Mouse (Mus musculus): Measurements from ENCODE around the gene Onecut3.

Onecut3 gene

DNA sequence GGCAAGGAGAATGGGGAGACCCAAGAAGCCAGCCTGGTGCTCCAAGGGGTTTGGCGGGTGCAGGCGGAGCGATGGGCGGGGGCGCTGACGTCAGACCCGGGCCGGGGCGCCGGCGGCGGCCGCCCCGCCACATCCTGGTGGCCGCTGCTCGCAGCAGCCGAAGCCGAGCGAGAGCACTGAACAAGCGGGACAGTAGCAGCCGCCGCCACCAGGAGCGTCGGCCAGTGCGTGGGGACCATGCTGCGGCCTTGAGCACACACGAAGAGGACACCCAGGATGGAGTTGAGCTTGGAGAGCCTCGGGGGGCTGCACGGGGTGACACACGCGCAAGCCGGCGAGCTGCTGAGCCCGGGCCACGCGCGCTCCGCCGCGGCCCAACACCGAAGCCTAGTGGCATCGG, at the start of gene Onecut3:
Gene Onecut3, plus strand, starts transcription at position 104 of the 400 bp plus-strand sequence.
- DNase-seq: peak; percentile 66

DNA sequence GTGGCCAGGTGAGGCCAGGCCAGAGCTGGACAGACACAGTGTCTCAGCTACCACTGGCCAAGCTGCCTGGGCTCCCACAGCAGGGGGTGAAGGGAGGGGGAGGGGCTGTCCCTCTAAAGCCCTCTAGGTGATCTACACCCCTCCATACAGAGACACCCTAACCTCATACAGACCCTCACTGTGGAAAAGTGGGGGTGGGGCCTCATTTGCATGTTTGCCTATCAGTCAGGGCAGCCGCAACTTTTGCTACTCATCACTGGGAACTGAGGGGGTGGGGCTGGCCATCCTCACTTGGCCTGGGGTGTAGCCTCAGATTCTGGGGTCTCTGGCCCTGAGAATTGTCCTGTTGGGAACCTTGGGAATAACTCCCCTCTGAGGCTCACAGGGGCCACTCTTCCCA, 49.6 kb upstream of the Onecut3 start:
- no peak for DNase-seq

DNA sequence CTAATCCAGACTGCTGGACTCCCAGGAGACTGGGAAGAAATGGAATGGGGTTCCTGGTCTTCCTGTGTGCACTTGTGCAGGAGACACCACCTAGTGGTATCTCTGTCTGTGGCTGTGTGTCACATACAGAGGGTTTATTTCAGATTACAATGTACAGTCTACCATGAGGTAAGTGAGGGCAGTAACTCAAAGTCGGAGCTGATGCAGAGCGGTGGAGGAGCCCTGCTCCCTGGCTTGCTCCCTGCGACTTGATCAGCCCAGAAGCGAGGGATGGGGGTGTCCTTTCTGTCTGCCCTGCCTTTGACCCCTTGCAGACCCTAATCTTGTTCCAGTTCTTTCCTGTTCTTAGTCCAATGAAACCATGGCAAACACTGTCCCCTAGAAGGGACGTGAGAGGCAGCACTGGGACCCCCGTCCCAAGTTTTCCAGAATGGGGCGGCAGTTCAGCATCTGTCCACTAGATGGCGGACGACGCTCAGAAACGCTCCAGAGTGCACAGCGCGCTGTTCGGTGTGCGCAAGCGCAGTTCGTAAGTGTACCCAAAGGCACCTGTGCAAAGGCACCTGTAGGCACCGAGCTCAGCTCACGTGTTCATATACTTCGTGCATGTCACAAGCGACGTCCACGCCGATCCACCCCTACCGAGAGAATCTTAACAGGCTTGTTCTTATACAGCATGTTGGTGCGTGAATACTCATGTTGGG, 48.6 kb upstream of the Onecut3 start:
- DNase-seq: peak; percentile 81

- no peak for DNase-seq
Observed at GRCm38 (mm10) chr10:80450599-80450998, 44.0 kb upstream of the Onecut3 start.

- DNase-seq: no peak
Observed at GRCm38 (mm10) chr10:80453601-80454000, 41.0 kb upstream of the Onecut3 start.

- DNase-seq: no peak
Observed at GRCm38 (mm10) chr10:80454781-80455180, 39.9 kb upstream of the Onecut3 start.

DNA sequence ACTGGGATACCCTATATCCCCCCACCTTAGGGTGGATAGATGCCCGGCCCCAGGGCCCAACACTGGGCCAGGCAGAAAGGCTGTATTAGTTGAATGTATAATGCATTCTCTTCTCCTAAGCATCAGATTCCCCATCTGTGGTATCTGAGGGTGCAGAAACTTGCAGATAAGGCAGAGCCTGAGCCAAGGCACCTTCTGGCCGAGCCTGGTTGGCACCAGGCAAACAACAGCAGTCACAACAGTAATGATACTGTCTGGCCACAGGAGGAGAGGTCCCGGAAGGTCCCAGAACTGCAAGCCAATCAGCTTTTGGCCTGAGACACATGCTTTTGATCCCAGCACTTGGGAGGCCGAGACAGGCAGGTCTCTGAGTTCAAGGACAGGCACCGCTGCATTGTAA, 38.9 kb upstream of the Onecut3 start:
- DNase-seq: no peak

DNA sequence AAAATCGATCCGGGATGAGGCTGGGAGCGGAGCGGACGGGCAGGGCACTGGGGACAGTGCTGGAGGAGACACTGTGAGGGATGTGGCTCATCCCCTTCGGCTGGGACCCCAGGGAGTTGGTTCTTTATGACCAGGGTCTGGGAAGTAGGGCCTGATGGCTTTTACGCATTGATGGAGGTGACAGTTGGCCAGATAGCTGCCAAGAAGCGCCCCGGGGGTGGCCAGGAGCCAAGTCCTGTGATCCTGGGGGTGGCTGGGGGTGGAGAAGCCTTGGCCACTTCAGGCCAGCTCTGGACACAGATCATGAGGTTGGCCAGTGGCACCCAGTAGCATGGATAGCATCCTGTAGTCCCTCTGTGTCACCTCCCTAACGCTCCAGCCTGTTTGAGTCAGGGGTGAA, 35.4 kb upstream of the Onecut3 start:
- no peak for DNase-seq

GRCm38 (mm10) chr10:80459671-80460070, 35.0 kb upstream of the Onecut3 start:
- DNase-seq: no peak

DNA sequence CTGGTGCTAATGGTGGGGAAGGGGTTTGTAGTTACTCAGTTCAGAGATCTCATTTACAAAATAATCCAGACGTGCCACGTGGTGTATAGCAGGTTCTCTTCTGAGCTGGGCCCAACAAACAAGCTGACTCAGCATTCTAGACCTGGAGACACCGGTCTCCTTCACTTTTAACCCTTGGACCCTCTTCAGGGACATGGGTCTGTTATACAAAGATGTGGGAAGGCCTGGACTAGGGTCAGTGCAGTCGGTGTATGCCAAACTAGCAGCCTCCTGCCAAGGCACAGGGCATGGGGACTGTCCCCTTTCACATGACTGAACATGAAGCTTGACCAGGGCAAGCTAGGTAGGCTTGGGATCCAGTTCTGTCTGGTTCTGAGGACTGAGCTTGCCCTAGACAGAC, 34.3 kb upstream of the Onecut3 start:
- no peak for DNase-seq

DNA sequence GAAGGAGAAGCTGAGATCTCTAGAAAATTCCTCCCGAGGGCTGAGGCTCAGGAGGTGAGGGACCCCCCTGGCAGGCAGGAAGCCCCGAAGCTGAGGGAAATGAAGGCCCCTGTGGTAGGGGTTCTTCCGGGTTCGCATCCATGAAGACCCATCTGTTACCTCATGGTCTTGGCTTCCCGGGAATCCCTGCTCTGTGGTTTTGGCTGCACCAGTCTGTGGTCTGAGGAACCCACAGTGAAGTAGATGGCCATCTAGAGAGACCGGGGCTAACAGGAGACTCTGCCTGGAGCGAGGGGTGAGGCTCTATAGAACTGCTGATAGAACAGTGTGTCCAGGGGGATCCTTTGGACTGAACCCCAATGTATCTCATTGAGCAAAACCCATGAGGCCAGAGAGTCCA, 33.3 kb upstream of the Onecut3 start:
- no peak for DNase-seq

DNA sequence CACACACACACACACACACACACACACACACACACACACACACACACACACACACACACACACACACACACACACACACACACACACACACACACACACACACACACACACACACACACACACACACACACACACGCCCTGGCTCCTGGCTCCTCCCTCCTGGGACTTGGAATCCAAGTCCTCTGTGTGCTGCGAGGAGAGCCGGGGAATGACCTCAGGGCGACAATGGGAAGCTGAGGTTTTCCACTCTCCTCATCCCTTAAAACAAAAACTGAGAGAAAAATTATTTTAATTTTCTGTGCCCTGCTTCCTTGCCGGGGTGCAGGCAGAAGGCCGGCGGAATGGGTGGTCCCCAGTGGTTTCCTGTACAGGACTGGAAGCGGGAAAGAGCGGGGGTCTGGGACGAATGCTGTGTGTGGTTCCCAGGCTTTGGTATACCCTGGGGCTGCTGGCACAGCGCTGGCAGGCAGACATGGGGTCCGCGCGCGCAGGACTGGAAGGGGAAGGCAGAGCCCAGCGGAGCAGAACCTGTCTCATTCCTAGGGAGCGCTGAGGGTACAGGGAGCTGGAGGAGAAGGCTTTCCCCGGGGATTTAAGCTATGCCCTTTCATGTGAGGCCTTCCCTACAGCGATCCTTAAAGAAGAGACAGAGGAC, 30.1 kb upstream of the Onecut3 start:
- no peak for DNase-seq

DNA sequence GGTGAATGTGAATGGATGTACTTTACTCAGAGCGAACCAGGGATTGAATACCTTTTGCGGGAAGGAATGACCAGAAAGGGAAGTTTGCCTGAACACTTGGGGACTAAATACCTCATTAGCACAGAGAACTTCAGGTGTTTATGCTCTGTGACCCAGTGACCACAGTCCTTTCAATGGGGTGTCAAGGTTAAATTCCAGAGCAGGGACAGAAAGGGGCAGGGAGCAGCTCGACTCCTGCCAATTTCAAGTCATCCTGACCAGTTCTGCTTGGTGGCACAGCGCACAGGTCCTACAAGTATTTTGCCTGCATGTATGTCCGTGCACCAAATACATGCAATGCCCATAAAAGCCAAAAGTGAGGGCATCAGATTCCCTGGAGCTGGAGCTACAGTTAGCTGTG, 29.6 kb upstream of the Onecut3 start:
- no peak for DNase-seq

DNA sequence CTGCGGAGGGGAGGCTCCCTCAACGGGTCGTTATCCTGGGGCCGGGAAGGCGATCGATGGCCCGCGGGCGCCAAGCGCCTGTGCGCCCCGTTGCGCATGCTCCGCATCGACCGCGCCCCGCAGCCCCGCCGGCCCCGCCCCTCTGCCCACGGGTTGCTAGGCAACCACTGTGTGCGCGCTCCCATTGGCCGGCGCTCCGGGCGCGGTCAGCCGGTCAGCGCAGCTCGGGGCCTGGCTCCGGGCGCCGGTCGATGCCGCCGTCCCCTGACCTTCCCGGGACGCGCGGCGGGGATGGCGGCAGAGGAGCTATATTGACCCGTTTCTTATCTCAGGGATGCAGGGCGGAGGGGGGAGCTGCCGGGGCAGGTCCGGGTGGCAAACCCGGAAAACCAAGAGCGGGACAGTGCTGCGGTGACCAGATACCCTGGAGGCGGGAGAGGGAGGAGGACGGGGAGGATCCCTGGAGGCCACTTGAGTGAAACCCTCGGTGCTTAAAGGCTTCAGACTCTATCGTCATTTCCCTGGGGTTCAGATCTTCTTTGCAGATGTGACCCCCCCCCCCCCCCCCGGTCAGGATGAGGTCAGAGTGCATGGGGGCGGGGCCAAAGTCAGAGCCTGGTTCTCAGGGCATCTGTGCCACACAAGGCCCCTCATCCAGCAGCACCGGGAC, 19.2 kb upstream of the Onecut3 start:
- peak; percentile 90 for DNase-seq

DNA sequence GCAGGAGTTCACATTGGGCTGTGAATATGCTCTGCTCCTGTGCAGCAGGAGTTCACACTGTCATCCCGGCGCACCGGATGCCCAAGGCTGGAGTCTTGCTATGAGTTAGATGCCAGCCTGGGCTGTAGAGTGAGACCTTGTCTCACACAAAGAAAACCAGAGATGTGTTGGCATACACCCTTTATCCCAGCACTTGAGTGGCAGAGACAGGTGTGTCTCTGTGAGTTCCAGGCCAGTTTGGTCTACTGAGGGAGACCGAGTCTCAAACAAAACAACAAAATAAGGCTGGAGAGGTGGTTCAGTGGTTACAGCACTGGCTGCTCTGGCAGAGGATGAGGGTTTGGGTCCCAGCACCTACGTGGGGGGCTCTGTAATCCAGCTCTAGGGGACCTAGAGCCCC, 16.1 kb upstream of the Onecut3 start:
- DNase-seq: no peak

GRCm38 (mm10) chr10:80481002-80481401, 13.6 kb upstream of the Onecut3 start:
- peak; percentile 30 for DNase-seq

DNA sequence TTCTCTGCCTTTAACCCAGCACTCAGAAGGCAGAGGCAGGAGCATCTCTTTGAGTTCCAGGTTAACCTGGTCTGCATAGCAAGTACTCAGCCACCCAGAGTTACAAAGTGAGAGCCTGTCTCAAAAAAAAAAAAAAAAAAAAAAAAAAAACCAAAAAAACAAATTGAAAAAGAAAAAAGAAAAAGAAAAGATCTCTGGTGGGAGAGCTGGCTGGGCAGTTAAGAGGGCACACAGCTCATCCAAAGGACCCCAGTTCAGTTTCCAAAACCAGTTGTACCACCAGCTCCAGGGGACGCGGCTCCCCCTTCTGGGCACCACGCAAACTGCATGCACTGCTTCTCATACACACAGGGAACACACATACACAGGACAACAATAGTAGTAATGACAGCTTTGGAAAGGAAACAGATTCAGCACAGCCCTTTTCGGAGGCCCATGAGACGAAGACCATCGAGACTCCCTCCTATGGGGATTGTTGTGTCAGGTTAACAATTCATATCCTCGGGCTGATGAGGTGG, 7.7 kb upstream of the Onecut3 start:
- peak; percentile 37 for DNase-seq

DNA sequence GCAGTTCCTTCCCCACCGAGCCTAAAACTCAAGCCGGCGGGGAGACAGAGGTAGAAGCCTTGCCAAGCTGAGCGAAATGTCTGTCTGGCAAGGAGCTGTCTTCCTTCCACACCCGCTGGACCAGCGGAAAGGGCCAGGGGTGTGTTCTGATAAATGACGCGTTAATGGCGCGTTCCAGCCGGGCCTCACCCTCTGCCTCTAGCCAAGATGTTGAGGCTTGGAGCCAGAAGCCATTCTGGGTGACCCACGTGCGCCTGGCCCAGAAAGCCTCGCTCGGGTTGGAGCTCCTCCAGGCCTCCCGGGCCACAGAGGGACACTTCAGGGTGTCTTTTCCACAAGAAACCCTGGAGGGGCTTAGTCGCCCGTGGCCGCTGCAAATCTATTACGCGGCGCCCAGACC, 4.6 kb upstream of the Onecut3 start:
- no peak for DNase-seq

GRCm38 (mm10) chr10:80495901-80496300, 1.3 kb downstream of the Onecut3 start:
- no peak for DNase-seq

DNA sequence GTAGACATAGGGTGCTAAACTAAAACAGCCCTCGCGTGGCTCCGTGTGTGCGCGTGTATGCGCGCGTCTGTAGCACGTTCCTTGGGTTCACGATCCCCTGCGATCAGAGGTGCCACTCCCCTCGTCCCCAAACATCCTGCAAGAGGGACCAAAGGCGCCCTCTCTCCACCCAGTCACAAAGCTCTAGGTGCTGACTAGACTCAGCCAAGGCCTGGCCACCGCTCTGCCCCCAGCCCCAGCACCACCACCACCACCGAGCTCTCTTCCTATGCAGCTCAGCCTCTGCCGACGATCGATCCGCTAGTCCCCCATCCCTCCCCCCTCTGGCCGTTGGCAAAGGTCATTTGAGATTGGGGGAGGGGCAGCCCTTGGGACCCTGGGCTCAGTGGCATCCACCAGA, 1.8 kb downstream of the Onecut3 start:
- DNase-seq: no peak

- DNase-seq: no peak
Observed at GRCm38 (mm10) chr10:80502291-80502690, 7.7 kb downstream of the Onecut3 start.

DNA sequence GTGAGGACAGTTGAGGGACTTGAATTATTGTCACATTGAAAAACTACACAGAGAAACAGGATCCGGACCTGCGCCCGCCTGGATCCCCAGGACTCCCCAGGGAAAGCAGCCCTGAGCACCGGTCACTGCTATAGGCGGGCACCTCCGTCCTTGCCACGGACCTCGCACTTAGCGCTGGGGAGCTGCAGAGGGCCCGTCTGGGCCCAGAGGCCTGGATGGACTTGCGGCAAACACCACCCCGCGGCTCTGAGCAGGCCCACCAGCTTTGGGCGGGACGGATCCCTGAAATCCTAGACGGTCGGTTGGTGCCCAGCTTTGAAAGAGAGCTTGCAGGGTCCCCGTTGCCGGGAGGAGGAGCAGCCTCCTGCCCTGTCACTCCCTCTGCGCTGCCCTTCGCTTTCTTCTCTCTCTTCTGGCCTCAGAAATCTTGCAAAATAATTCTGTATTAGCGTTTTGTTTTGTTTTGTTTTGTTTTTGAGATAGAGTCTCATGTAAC, 8.2 kb downstream of the Onecut3 start:
- DNase-seq: no peak

DNA sequence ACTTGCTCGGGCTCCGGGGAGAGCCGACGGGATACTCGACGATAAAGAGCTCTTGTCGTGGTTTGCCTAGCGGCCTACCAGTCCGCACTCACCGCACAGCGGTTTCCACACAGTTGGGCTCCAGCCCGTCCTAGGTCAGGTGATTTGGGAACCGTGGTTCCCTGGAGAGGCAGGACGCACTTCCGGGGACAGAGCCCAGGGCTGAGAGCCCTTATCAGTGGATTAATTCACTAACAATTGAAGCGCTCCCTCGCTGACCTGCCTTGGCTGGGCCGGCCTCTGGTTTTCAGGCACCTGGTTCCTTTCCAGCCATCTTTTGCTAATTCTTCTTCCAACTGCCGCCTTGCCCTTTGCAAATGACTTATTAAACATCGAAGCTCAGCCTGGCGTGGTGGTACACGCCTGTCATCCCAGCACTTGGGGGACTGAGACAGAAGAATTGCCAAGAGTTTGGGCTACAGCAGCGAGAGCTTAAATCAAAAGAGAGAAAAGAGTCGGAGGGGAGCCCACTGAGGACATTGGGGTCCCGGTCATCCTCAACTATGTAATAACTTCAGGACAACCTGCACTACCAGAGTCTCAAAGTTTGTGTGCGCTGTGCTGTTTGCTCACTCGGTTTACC, 9.1 kb downstream of the Onecut3 start:
- no peak for DNase-seq
